Mouse (Mus musculus) embryo, embryonic 11.5 days (tissue): ENCODE measurements around the gene Ss18l1.
A peak's percentile ranks its signal among the peaks of the same experiment; 100 is the strongest.

ENCODE experiments used
- DNase-seq: peaks from one replicate; pipeline ENCODE4 v3.0.0-alpha.2; 2012; ENCODE audit warnings: low read depth, low spot score

Gene Ss18l1

GRCm38 (mm10) chr2:180085926-180086636, 43.8 kb downstream of the Ss18l1 start:
- no peak for DNase-seq

GRCm38 (mm10) chr2:180086637-180087027, 44.3 kb downstream of the Ss18l1 start:
- DNase-seq = no peak

- no peak for DNase-seq
Measured at GRCm38 (mm10) chr2:180087472-180087871, 45.2 kb downstream of the Ss18l1 start.

GRCm38 (mm10) chr2:180090285-180090684, 48.0 kb downstream of the Ss18l1 start:
- no peak for DNase-seq

DNA sequence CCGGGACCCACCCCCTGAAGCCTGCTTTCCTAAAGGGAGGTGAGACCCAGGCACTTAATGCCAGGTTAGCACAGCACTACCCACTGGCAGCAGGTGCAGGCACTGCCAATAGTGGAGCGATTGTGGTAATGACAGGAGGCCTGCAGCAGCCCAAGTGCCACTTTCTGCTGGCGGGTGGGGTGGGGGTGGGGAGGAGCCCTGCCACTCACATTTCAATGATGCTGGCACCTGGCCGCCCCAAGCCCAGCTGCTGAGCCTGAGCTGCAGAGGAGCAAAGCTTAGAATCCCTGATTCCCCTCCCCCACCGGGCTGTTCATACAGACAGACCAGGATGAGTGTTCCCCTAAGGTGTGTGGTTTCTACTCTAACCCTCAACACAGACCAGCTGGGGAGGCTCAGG, 53.4 kb downstream of the Ss18l1 start:
- no peak for DNase-seq

DNA sequence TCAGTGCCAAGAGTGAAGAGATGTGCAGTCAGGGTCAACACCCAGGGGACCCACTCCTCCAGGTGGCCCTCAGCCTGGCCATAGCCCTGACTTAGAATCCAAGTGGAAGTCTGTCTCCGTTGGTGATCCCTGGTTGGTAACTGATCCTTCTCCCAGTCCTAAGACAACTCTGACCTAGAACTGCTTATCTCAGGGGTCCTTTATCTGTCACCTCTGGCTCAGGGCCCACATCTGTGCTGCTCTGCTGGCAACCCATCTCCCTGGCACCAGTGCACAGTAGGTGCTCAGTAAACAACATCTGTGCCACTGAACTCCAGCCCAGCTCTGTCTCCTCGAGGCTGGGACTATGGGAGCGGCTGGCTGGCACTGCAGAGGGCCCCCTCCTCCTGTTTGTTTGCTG, 55.3 kb downstream of the Ss18l1 start:
- no peak for DNase-seq

GRCm38 (mm10) chr2:180098167-180098566, 55.9 kb downstream of the Ss18l1 start:
- no peak for DNase-seq

DNA sequence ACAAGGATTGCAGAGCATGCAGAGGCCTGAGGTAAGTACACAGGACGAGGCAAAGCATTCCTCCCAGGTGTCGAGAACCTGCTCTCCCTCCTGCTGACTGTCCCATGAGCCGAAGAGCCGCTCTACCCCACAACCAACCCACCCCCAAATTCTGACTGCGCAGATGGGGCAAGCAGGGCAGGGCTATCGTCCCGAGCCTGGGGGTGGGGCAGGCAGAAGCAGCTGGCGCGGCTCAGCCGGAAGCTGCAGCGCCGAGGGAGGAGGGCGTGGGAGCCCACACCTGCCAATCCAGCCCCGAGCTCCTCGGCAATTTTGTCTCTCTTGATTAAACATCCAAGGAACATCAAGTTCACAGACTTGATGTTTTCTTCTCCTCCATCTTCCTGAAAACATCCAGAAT, 57.2 kb downstream of the Ss18l1 start:
- DNase-seq = no peak

- no peak for DNase-seq
Measured at GRCm38 (mm10) chr2:180103151-180103977, 61.1 kb downstream of the Ss18l1 start.

DNA sequence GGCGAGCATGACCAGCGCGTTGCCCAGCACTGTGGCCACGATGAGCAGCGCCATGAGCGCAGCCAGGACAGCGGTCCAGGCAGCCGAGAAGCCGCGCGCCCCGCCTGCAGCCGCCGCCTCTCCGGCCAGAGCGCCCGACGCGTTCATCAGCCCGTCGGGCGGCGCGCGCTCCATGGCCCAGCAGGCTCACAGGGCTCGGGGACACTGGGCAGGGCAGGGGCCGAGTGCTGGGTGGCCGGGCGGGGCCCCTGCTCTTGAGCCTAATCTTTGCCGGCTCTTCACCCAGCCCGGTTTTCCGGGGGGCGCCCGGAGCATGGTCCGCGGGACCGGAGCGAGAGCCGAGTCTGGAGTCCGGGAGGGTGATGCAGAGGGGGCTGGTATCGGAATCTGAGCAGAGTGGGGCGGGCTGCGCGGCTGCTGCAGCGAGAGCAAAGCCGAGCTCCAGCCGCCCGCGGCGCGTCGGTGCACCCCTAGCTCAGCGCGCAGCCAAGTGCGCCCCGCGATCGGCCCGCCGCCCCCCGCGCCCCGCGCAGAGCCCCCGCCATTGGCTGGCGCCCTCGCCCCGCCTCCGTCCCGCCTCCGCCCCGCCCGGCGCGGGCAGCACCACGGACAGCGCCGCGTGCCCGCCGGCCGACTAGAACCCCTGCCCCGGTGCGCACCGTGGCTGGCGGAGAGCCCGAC, 61.8 kb downstream of the Ss18l1 start, which contains the start of gene Hrh3:
Gene Hrh3 (minus strand): TSS at position 511 of the 681 bp plus-strand sequence.
- peak; percentile 62 for DNase-seq

- no peak for DNase-seq
Measured at GRCm38 (mm10) chr2:180104659-180105377, 62.5 kb downstream of the Ss18l1 start.

GRCm38 (mm10) chr2:180105441-180106190, 63.3 kb downstream of the Ss18l1 start:
- no peak for DNase-seq

DNA sequence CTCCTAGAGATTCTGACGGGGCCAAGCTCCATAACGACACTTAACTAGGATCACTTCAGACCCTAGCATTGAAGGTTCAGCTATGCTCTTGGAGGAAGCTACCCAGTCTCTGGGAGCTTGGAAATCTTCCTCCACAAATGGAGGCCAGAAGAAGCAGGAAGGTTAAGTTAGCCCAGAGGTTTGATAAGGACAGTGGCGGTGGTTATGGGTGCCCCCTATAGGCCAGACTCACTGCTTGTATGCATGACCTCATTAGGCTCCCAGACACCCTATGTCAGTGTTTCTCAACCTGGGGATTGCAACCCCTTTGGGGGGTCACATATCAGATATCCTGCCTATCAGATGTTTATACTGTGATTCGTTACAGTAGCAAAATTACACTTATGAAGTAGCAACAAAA, 64.8 kb downstream of the Ss18l1 start:
- DNase-seq = no peak

GRCm38 (mm10) chr2:180108285-180108684, 66.0 kb downstream of the Ss18l1 start:
- no peak for DNase-seq

GRCm38 (mm10) chr2:180113909-180114890, 71.9 kb downstream of the Ss18l1 start:
- DNase-seq = no peak

DNA sequence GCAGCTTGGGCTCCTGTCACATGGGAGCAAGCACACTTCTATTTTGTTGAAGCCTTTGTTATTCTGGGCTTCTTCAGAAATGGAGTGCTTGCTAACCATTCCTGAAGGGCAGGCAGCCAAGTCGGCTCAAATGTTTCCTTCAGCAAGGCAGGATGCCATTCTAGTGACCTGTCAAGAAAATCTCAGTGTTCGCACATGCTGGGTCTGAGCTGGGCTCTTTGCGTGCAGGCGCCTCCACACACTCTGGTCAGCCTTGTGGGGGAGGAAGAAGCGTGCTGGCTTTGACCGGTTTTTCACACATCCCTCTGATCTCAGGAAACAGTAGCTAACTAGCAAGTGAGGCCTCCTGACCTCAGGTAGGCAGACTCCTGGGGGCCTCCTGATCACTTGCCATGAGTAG, 73.0 kb downstream of the Ss18l1 start:
- no peak for DNase-seq

DNA sequence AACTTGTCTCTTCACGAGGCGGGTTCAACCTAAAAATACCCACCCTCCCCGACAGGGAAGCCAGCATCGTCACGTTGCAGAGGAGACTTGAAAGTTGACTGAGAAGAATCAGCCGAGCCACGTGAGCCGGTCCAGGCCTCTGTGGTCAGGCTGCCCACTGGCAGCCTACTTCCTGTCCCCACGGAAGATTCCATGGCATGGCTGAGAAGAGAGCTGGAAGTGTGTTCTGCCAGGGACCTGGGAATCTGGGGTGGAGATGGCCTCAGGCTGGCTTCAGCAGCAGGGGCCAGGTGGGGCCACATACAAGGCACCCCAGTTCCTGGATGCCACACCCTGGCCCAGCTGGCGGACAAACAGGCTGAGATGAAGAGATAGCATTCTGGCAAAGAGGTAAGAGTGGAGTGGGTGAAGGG, 73.8 kb downstream of the Ss18l1 start:
- no peak for DNase-seq

DNA sequence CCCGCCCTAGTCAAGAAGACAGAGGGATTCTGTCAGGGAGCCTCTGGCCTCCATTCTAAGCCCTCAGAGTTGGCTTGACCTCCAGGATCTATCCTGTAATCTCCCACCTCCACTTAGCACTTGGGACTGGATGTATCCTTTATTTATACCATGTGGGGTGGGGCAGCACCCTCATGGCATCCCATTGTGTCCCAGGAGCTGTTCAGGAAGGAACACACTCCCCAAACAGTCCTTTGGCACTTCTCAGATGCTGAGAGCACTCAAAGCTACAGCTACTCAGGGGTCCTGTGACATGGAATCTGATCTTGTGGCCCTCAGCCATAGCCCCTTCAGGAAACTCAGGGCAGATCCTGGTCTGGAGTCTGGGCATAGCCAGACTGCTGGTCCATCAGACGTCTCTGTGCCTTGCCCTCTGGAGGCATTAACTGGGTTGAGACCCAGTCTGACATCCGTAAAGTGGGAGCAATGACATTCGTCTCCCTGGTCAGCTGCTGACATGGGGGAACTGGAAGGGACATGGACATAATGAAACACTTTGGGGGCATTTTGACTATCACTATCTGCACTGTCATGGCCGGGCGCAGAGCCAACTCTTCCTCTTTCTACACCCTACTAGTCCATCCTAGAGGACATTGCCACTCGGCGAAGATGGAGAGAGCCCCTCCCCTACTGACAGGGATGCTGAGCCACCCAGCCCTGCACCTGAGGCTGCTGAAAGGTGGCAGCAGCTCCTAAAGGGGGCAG, 74.6 kb downstream of the Ss18l1 start:
- DNase-seq = no peak
